Mouse (Mus musculus) small intestine, adult 10 weeks (tissue): ENCODE data around the gene Dnase1l2. TPM values are rescaled to one million over a fixed set of nuclear protein-coding genes. Genes with fewer than 3 reads are reported as not detected.

Experiments used
- polyA plus RNA-seq: library from polyadenylated mRNA; stranded (reverse); fragments of 350-450 nt; fragmentation: Illumina TruSeq; extraction: RNeasy Lipid Tissue Mini Kit (QIAGEN cat#74804); gene quantifications from one replicate; pipeline ENCODE4 v1.2.3, GENCODE M21; 2014; ENCODE audit warnings: low replicate concordance

Dnase1l2 gene
- not detected for polyA plus RNA-seq

DNA sequence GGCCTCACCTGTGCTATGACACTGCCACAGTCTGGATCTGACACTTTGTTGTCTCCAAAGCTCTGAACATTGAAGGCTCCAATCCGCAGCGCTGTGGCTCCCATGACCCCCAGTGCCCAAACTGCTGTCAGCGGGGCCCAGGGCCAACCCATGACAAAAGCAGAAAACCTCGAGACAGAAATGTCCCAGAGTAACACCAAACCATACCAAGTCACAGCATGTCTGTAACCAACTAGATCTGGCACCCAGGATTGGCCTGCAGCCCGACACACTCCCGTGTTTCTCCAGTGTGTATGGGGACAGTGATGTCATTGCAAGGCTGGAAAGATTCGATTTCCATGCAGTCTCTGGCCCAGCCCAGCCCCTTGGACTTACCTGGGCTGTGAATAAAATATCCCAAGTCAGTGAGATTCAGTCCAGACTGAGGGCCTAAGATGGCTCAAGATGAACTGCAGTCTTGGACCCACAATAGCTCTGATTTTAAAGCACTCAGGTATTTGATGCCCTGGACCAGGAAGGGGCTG is at the start of gene Dnase1l2:
Dnase1l2 (minus strand) TSS at position 474 of the 524 bp plus-strand sequence.

DNA sequence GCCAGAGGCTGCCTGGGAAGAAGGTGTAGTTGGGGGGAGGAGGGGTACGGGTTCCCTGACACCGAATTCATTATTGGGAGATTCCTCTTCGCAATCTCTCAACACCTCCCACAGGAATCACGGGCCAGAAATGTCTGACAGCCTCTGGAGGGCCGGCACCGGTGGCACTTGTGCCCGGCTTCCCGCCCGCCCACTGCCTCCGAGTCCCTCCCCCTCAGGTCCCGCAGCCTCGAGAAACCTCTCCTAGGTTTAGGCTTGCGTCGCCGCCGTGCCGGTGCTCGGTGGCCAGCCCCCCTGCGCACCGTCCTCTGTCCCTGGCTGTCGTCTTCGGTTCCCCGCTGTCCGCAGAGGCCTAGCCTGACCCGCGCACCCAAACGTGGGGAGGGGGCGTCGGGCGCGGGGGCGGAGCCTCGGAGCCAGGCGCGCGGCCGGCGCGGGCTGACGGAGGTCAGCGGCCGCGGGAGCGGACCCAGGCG is 45.3 kb upstream of the Dnase1l2 start, which contains the start of gene Caskin1:
Caskin1 (plus strand) TSS at position 416 of the 476 bp plus-strand sequence.

DNA sequence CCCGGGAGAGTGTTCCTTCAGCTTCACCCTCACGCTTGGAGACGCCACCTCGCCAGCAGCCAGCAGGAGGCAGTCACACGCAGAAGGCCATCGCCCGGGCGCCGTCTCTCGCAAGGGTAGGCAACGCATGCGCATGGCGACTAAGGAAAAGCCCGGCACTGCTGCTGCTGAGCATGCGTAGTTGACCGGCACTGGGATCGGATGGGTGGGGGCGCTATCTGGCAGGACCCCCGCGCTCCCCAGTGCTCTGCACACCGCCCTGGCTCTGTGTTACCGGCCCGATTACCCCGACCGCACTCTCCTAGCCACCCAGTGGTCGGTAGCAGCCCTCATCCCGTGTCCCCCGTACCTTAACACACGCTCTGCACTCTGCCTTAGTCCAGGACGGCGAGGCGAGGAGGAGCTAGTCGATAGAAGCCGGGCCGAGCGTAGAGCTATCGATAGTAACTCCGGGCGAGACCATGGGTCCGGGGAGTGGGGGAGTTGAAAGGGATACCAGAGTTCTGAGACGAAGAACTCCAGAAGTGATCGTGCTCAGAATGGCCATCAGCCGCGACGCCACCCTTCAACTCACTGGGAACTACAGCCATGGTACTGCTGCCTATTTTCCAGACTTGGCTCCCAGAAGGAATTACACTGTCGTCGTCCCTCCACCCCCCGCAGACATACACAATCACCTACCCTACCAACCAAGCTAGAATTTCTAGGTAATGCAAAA is 35.9 kb upstream of the Dnase1l2 start, which contains the start of gene Mlst8:
Mlst8 (minus strand) TSS at position 416 of the 718 bp plus-strand sequence.

DNA sequence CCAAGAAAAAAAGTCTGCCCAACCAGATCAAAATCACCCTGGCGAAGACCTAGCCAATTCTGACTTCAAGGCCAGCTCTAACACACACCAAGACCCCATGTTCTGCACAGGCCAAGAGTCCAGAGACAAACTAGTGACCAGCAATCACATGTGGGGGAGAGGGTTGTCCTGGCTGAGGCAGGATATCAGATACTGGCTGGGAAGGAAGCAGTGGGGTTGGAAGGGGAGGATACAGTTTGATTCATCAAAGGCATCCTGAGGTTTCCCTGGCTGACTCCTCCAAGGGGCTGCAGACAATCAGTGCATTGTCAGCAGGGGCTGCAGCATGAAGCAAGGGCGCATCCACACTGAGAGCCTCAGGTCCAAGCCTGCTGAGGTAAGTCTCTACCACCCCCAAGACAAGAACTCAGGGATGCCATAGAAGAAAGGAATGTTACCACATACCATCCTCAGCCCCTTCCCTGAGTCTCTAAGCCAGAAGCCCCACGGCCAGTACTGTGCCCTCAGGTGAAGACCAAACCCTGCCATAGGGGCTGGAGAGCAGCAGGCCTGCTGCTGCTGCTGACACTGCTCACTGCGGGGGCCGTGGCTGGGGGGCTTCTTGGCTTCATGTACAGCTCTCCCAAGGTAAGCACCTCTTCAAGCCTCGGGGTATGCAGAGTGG is 30.8 kb upstream of the Dnase1l2 start, which contains the start of gene Bricd5:
Bricd5 (plus strand) TSS at position 273 of the 664 bp plus-strand sequence.

DNA sequence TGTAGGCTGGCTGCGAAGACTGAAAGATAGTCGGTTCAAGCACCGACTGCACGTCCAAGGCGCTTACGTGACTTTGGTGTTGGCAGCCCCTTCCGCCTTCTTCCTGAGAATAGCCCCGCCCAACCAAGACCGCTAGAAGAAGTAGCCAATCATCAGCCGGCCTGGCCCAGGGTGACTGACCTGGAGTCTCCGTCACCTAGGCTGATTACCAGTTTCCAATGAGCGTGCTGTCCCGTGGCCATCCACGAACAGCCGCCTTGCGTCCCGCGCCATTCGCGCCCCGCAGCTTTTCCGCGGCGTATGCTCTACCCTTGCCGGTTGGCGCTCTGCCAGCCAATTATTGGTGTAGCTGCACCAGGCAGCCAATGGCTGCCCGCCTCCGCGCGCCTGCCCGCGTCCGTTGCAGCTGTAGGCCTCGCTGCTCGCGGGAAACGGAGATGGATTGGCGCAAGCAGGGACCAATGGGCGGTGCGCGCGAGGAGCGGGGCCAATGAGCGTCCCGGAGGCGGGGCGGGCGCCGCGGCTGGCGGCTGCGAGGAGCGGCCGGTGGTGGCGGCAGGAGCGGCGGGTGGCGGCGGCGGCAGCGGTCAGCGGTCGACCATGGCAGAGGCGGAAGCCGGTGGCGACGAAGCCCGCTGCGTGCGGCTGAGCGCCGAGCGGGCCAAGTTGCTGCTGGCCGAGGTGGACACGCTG is 27.2 kb upstream of the Dnase1l2 start, which contains the start of the genes E4f1 and Pgp:
E4f1 (minus strand) TSS at position 404 of the 693 bp plus-strand sequence.
Pgp (plus strand) TSS at position 483 of the 693 bp plus-strand sequence.

DNA sequence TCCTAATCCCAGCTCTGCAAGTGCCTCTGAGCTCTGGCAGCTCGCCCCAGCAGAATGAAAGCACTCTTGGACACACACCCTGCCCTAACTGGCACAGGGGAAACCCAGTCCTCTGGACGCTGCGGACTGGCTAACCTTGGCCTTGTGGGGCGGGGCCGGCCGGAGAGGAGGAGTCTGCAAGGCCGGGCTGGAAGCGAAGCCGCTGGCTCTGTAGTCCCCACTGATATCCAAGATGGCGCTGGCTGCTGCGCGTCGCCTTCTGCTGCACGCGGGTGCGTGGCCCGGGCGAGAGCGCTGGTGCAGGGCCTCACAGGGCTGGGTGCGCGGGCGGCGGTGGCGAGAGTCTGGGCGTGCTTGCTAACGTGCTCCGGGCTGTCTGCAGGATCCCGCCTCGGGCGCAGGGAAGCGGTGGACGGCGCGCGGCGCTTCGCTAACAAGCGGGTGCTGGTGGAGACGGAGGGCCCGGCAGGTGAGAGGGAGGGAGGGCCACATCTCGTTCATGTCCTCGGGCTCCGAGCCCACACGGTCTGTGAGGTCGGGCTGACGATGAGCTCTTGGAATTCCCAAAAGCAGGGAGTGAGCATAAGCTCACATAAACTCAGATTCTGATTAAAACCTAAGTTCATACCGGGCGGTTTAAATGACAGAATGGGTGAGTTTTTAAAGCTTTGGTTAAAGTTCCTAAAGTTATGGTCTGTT is 16.3 kb downstream of the Dnase1l2 start, which contains the start of gene Eci1:
Eci1 (plus strand) TSS at position 171 of the 699 bp plus-strand sequence.

DNA sequence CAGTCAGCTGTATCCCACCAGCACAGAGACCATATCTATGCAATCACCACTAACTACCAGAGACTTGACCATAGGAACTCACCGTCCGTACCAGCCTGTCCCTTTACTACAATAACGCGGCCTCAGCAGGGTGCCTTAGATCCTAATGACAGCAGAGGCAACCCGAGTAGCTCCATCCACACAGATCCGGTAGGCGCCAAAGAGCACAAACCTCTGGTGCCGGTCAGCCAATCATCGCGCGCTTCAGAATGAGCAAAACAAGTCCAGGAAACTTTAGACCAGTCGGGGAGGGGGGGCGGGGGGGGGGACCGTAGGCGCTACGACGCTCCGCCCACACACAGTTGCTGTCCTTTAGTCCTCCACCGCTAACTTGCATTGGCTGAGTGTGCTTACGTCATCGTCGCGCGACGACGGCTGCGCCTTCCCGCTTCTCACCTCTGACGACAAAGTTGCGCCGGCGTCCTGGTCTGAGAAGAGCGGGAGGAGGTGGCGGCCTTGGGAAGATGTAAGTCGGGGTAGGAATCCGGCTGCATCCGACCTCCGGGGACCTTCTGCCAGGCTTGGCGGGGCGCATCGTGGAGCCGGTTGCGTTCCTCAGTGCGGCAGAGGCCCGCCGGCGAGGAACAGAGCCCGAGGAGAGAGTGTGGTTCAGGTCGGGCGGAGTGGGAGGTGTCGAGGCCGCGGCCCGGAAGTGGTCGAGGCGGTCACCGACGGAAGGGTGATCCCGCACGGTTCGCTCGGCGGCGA is 28.5 kb downstream of the Dnase1l2 start, which contains the start of gene Rnps1:
Rnps1 (plus strand) TSS at position 336 of the 747 bp plus-strand sequence.

Other genes with a start within 250 kb of the Dnase1l2 start
- gene Tbc1d24, start 237.5 kb downstream of the Dnase1l2 start, polyA plus RNA-seq = 34.6 TPM
- not detected for gene Ntn3, start 233.6 kb downstream of the Dnase1l2 start, polyA plus RNA-seq
- gene Tedc2, start 222.3 kb downstream of the Dnase1l2 start, polyA plus RNA-seq = 2.5 TPM
- 1.9 TPM for gene Ccnf, start 191.6 kb downstream of the Dnase1l2 start, polyA plus RNA-seq
- gene Abca17, start 92.0 kb downstream of the Dnase1l2 start, polyA plus RNA-seq = not detected
- gene Abca3, start 91.2 kb downstream of the Dnase1l2 start, polyA plus RNA-seq = 1.4 TPM
- gene Rnps1, start 28.5 kb downstream of the Dnase1l2 start, polyA plus RNA-seq = 70.5 TPM
- gene Eci1, start 16.5 kb downstream of the Dnase1l2 start, polyA plus RNA-seq = 15.5 TPM
- gene E4f1, start 27.2 kb upstream of the Dnase1l2 start, polyA plus RNA-seq = 0.67 TPM
- 39.1 TPM for gene Pgp, start 27.3 kb upstream of the Dnase1l2 start, polyA plus RNA-seq
- gene Bricd5, start 30.8 kb upstream of the Dnase1l2 start, polyA plus RNA-seq = not detected
- 3.2 TPM for gene Mlst8, start 36.0 kb upstream of the Dnase1l2 start, polyA plus RNA-seq
- gene Caskin1, start 45.5 kb upstream of the Dnase1l2 start, polyA plus RNA-seq = not detected
- gene Traf7, start 84.8 kb upstream of the Dnase1l2 start, polyA plus RNA-seq = 3.7 TPM
- gene Rab26, start 91.1 kb upstream of the Dnase1l2 start, polyA plus RNA-seq = not detected
- gene Pkd1, start 106.7 kb upstream of the Dnase1l2 start, polyA plus RNA-seq = 0.93 TPM
- gene Tsc2, start 189.5 kb upstream of the Dnase1l2 start, polyA plus RNA-seq = 3.3 TPM
- gene Nthl1, start 189.6 kb upstream of the Dnase1l2 start, polyA plus RNA-seq = not detected
- 3.3 TPM for gene Slc9a3r2, start 207.2 kb upstream of the Dnase1l2 start, polyA plus RNA-seq
- not detected for gene Npw, start 215.4 kb upstream of the Dnase1l2 start, polyA plus RNA-seq
- gene Zfp598, start 226.6 kb upstream of the Dnase1l2 start, polyA plus RNA-seq = 1.8 TPM
- gene Syngr3, start 246.8 kb upstream of the Dnase1l2 start, polyA plus RNA-seq = 0.37 TPM